Mouse (Mus musculus) heart, adult 2 months (tissue): Measurements from ENCODE around the gene Zfp804b. TPM values are rescaled to one million over a fixed set of nuclear protein-coding genes. Genes with fewer than 3 reads are reported as not detected.

Experiments used
- DNase-seq, 2 experiments: peaks; one replicate each; pipeline ENCODE4 v3.0.0; 2021
- H3K27ac ChIP-seq: fragments of 200-600 bp; 2 replicates; pipeline ENCODE4 v1.8.1; 2022
- H3K27me3 ChIP-seq: fragments of 200-500 bp; 2 replicates; pipeline ENCODE4 v1.6.1; 2012; ENCODE audit warnings: mild to moderate bottlenecking, low read length, inconsistent platforms, mixed read lengths; ENCODE audit not compliant: control insufficient read depth, insufficient read depth
- H3K36me3 ChIP-seq: fragments of 200-500 bp; 2 replicates; pipeline ENCODE4 v1.6.1; 2012; ENCODE audit warnings: low read length, inconsistent platforms; ENCODE audit not compliant: control insufficient read depth, insufficient read depth
- H3K4me1 ChIP-seq: fragments of 200-500 bp; 2 replicates; pipeline ENCODE4 v1.6.1; 2011; ENCODE audit warnings: low read length; ENCODE audit not compliant: control insufficient read depth, insufficient read depth
- H3K4me3 ChIP-seq: fragments of 200-600 bp; 2 replicates; pipeline ENCODE4 v1.8.1; 2022
- H3K79me2 ChIP-seq: fragments of 200-500 bp; replicated peaks from 2 replicates; pipeline ENCODE4 v1.6.1; 2012; ENCODE audit warnings: mild to moderate bottlenecking, inconsistent platforms, low read length, moderate library complexity, mixed read lengths; ENCODE audit not compliant: control insufficient read depth, insufficient read depth
- H3K9ac ChIP-seq: fragments of 200-500 bp; 2 replicates; pipeline ENCODE4 v1.6.1; 2012; ENCODE audit warnings: low read depth, mild to moderate bottlenecking, control low read depth, inconsistent platforms, low read length, mixed read lengths
- CTCF ChIP-seq: fragments of 200-600 bp; IDR thresholded peaks from 2 replicates; pipeline ENCODE4 v1.8.1; 2022; ENCODE audit warnings: antibody characterized with exemption, mild to moderate bottlenecking, moderate library complexity
- EP300 ChIP-seq: fragments of 200-500 bp; IDR thresholded peaks from 2 replicates; pipeline ENCODE4 v1.6.1; 2011; ENCODE audit warnings: low read depth, low read length, control low read depth; ENCODE audit not compliant: insufficient read depth
- POLR2A ChIP-seq: fragments of 200-500 bp; IDR thresholded peaks from 2 replicates; pipeline ENCODE4 v1.6.1; 2011; ENCODE audit warnings: mild to moderate bottlenecking, low read depth, low read length, control low read depth; ENCODE audit not compliant: insufficient read depth
- WGBS: fragments of 180-500 bp; shearing (Covaris S2); methylation state at CpG from one replicate; pipeline ENCODE4 v1.1.7; 2018; 5-methylcytosine and 5-hydroxymethylcytosine counted together
- intact Hi-C: fragments of 180-260 bp; cut with DNase I; formaldehyde crosslinking; loops from one replicate; pipeline ENCODE4 v1.15.1; 2025
- polyA plus RNA-seq: library from polyadenylated mRNA; depleted of rRNA; stranded (reverse); fragments of >200 nt; gene quantifications from 2 replicates; pipeline ENCODE4 v1.2.3, GENCODE M21; 2012; rRNA removed
- total RNA-seq, 2 experiments: library from RNA; stranded (reverse); gene quantifications; 2 replicates each; pipeline ENCODE4 v1.2.3; 2021

Zfp804b gene
- total and polyA plus RNA-seq, 3 experiments, result not detected

DNA sequence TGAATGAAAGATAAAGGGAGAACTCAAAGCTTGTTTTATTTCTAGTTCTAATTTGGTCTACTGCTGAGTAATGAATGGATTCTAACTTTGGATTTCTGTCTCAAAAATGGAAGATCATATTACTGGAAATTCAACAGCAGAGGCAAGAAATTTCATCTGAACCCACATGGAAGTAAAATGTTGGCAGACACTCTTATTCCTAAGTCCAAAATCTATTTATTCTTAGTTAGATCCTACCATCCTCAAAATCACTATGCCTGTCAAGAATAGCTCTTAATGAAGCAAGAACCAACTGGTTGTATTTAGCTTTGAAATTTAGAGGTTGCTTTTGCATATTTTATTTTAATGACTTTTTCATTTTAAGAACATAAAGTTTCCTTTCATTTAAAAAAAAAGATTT is 473.6 kb downstream of the Zfp804b start:
- intact Hi-C loops, result no loop called here
- no peak overlapping the region for H3K9ac ChIP-seq
- no peaks in the 10 kb centered on the region for H3K27me3 ChIP-seq
- no peaks in the 10 kb centered on the region for H3K79me2 ChIP-seq
- TF ChIP-seq CTCF (no peak), POLR2A (no peak), EP300 (no peak)
- no peaks in the 10 kb centered on the region for H3K36me3 ChIP-seq
- no peak overlapping the region for H3K4me3 ChIP-seq
- no peak for DNase-seq
- H3K27ac ChIP-seq, result no peak overlapping the region
- no peaks in the 10 kb centered on the region for H3K4me1 ChIP-seq

GRCm38 (mm10) chr5:6795396-6795795 is 549.2 kb downstream of the Zfp804b start:
- H3K4me1 ChIP-seq, result no peaks in the 10 kb centered on the region
- no peak overlapping the region for H3K9ac ChIP-seq
- H3K36me3 ChIP-seq, result no peaks in the 10 kb centered on the region
- DNase-seq, result no peak
- no peak overlapping the region for H3K4me3 ChIP-seq
- H3K27ac ChIP-seq, result no peak overlapping the region
- TF ChIP-seq POLR2A (no peak), CTCF (no peak), EP300 (no peak)
- 65% methylated on average over 2 of the region's 2 CpGs for WGBS
- H3K27me3 ChIP-seq, result no peaks in the 10 kb centered on the region
- intact Hi-C loops, result no loop called here
- H3K79me2 ChIP-seq, result no peaks in the 10 kb centered on the region

- Histone ChIP-seq H3K27ac (no peak overlapping the region), H3K4me1 (no peaks in the 10 kb centered on the region), H3K9ac (no peak overlapping the region), H3K36me3 (no peaks in the 10 kb centered on the region), H3K4me3 (no peak overlapping the region), H3K79me2 (no peaks in the 10 kb centered on the region), H3K27me3 (no peaks in the 10 kb centered on the region)
- DNase-seq, result no peak
- TF ChIP-seq POLR2A (no peak), CTCF (no peak), EP300 (no peak)
- intact Hi-C loops, result no loop called here
- WGBS, result 58% methylated on average over 6 of the region's 6 CpGs
Observed at GRCm38 (mm10) chr5:6769357-6769892, 575.1 kb downstream of the Zfp804b start.

Other genes starting within 250 kb of the Zfp804b start
- gene Tex47, start 40.6 kb downstream of the Zfp804b start, total RNA-seq, result not detected
- gene Tex47, start 40.6 kb downstream of the Zfp804b start, polyA plus RNA-seq, result not detected in 2 replicates